Mouse (Mus musculus) lung, adult 2 months (tissue): Measurements from ENCODE around the gene Ccdc138.

Experiments
- CTCF ChIP-seq: fragments of 200-500 bp; IDR thresholded peaks from 2 replicates; pipeline ENCODE4 v1.5.1; 2011; ENCODE audit warnings: mild to moderate bottlenecking, low read length, control low read depth; ENCODE audit not compliant: insufficient read depth
- POLR2A ChIP-seq: fragments of 200-500 bp; IDR thresholded peaks from 2 replicates; pipeline ENCODE4 v1.6.1; 2011; ENCODE audit warnings: low read depth, mild to moderate bottlenecking, control low read depth, low read length, borderline replicate concordance; ENCODE audit errors: extremely low read depth

- TF ChIP-seq CTCF (no peak), POLR2A (no peak)
These were observed 87.9 kb downstream of the Ccdc138 start for GRCm38 (mm10) chr10:58585427-58586223.
